Mouse (Mus musculus) myocyte (in vitro differentiated cells): ENCODE results near the gene Sptbn1. TPM values are rescaled to one million over a fixed set of nuclear protein-coding genes. Genes with fewer than 3 reads are reported as not detected.

Source experiments
- H3K27me3 ChIP-seq: one replicate; pipeline ENCODE4 v1.6.1; 2011; ENCODE audit not compliant: control insufficient read depth, insufficient read depth, insufficient read length
- H3K36me3 ChIP-seq: one replicate; pipeline ENCODE4 v1.6.1; 2011; ENCODE audit not compliant: control insufficient read depth, insufficient read depth
- H3K4me2 ChIP-seq: one replicate; pipeline ENCODE4 v1.6.1; 2011; ENCODE audit warnings: low read depth, control low read depth
- H3K4me3 ChIP-seq: one replicate; pipeline ENCODE4 v1.5.1; 2011; ENCODE audit warnings: mild to moderate bottlenecking, control low read depth, moderate library complexity
- H3K79me2 ChIP-seq: one replicate; pipeline ENCODE4 v1.6.1; 2011; ENCODE audit not compliant: control insufficient read depth, insufficient read depth
- H3ac ChIP-seq: one replicate; pipeline ENCODE4 v1.6.1; 2011; ENCODE audit not compliant: control insufficient read depth, insufficient read length
- CEBPB ChIP-seq: IDR thresholded peaks from 2 replicates; pipeline ENCODE4 v1.6.1; 2011; ENCODE audit warnings: mild to moderate bottlenecking, moderate library complexity; ENCODE audit not compliant: poor library complexity, insufficient read depth, severe bottlenecking
- E2F4 ChIP-seq: IDR thresholded peaks from one replicate; pipeline ENCODE4 v1.6.1; 2011; ENCODE audit warnings: mild to moderate bottlenecking, control low read depth, moderate library complexity; ENCODE audit not compliant: insufficient read depth
- MAX ChIP-seq: IDR thresholded peaks from one replicate; pipeline ENCODE4 v1.6.1; 2011; ENCODE audit warnings: low read depth, mild to moderate bottlenecking, control low read depth
- MYOD1 ChIP-seq, 3 experiments: IDR thresholded peaks; one replicate each; pipeline ENCODE4 v1.6.1; 2011; ENCODE audit warnings: control low read depth in 2 of 3, low read depth in 2 of 3, mild to moderate bottlenecking in 2 of 3, moderate library complexity in 1 of 3; ENCODE audit not compliant: insufficient read length in 2 of 3, control insufficient read depth in 1 of 3
- MYOG ChIP-seq, 3 experiments: IDR thresholded peaks; one replicate each; pipeline ENCODE4 v1.6.1; 2011; ENCODE audit warnings: control low read depth in 2 of 3, low read depth in 2 of 3, mild to moderate bottlenecking in 2 of 3; ENCODE audit not compliant: insufficient read length in 2 of 3, control insufficient read depth in 1 of 3, insufficient read depth in 1 of 3
- POLR2A ChIP-seq: IDR thresholded peaks from one replicate; pipeline ENCODE4 v1.6.1; 2011; ENCODE audit warnings: low read depth, mild to moderate bottlenecking, control low read depth, moderate library complexity; ENCODE audit not compliant: insufficient read length
- POLR2AphosphoS2 ChIP-seq: IDR thresholded peaks from one replicate; pipeline ENCODE4 v1.6.1; 2011; ENCODE audit warnings: low read depth, control low read depth; ENCODE audit not compliant: insufficient read length
- REST ChIP-seq: IDR thresholded peaks from one replicate; pipeline ENCODE4 v1.6.1; 2011; ENCODE audit warnings: mild to moderate bottlenecking, control low read depth, moderate library complexity; ENCODE audit not compliant: insufficient read depth, insufficient read length
- SRF ChIP-seq: IDR thresholded peaks from one replicate; pipeline ENCODE4 v1.6.1; 2011; ENCODE audit warnings: low read depth; ENCODE audit not compliant: control insufficient read depth, insufficient read length
- TCF12 ChIP-seq: IDR thresholded peaks from one replicate; pipeline ENCODE4 v1.6.1; 2011; ENCODE audit warnings: mild to moderate bottlenecking, control low read depth; ENCODE audit not compliant: poor library complexity, insufficient read depth, severe bottlenecking
- TCF3 ChIP-seq: IDR thresholded peaks from one replicate; pipeline ENCODE4 v1.6.1; 2011; ENCODE audit warnings: low read depth, control low read depth; ENCODE audit not compliant: insufficient read length
- USF1 ChIP-seq: IDR thresholded peaks from one replicate; pipeline ENCODE4 v1.6.1; 2011; ENCODE audit warnings: low read depth, mild to moderate bottlenecking, control low read depth, moderate library complexity
- polyA plus RNA-seq: library from polyadenylated mRNA; unstranded; fragments of >200 nt; fragmentation: generic; extraction: Trizol; gene quantifications from one replicate; pipeline ENCODE4 v1.2.1, GENCODE M21; 2012; ENCODE audit warnings: missing spikeins

Gene Sptbn1
- polyA plus RNA-seq, 1 experiment = 85.4 TPM

GRCm38 (mm10) chr11:30176111-30176510 lies 91.9 kb downstream of the Sptbn1 start:
- TF ChIP-seq REST = no peak
- no peak for TF ChIP-seq POLR2AphosphoS2
- no peak for TF ChIP-seq MYOG (IDR thresholded peaks at IDR 0.05; ENCODE audit: control insufficient read depth in 1 of 3, insufficient read depth in 1 of 3, insufficient read length in 2 of 3, low read depth in 2 of 3)
- no peak for TF ChIP-seq USF1
- TF ChIP-seq TCF12 = no peak
- no peak for TF ChIP-seq MAX
- no peak for TF ChIP-seq MYOD1 (IDR thresholded peaks at IDR 0.05; ENCODE audit: control insufficient read depth in 1 of 3, insufficient read length in 2 of 3, low read depth in 2 of 3)
- TF ChIP-seq CEBPB = no peak
- no peak for TF ChIP-seq POLR2A
- TF ChIP-seq E2F4 = no peak
- Histone ChIP-seq H3K79me2 (peaks cover 83% of the 10 kb centered on the region), H3K36me3 (peaks cover 9% of the 10 kb centered on the region), H3K4me3 (no peak overlapping the region), H3ac (no peak overlapping the region), H3K4me2 (no peak overlapping the region), H3K27me3 (no peaks in the 10 kb centered on the region)

DNA sequence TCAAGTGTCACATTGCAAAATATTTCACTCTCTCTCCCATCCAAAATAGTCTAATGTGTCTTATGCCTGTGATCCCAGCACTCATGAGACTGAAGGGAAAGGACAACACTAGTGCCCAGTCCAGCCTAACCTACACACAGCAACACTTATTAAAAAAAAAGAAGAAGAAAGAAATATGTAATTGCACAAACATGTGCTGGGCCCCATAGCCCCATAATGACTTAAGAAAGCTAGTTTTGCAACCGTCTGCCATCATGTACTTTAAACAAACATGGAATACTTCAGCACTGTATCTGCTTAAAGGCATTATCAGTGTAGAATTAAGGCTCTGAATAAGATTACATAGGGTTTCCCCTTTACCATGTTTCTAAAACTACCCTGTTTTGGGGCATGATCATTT lies 92.4 kb downstream of the Sptbn1 start:
- H3ac ChIP-seq = no peak overlapping the region

DNA sequence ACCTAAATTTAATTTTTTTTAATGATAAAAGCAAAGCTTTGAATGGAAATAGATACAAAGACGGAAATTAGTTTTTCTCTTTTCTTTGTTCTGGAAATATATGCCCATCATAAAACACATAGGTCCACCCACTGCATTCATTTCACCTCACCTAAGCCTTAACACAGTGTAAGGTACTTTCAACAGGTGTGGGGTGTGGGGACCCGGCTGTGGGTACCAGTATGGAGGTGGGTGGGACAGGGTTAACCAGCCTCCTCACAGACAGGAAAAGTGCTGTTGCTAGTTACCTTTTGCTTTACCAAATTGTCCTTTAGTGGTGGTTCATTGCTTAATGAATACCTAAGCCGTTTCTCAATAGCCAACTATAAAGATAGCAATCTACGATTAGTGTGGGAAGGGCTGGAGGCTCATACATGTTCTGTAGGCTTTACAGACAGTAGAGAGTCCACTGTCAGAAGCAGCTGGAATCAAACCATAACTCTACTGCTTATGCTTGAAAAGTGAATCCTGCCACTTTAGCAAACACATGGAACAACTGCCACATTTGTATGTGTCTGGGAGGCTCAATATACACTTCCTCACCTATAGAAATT lies 96.3 kb downstream of the Sptbn1 start:
- Histone ChIP-seq H3K4me2 (no peak overlapping the region), H3K27me3 (no peaks in the 10 kb centered on the region)

More for the DNA sequence above, 92.4 kb downstream of the Sptbn1 start:
- Histone ChIP-seq H3K4me2 (no peak overlapping the region), H3K79me2 (peaks cover 83% of the 10 kb centered on the region), H3K4me3 (no peak overlapping the region), H3K27me3 (no peaks in the 10 kb centered on the region), H3K36me3 (peaks cover 9% of the 10 kb centered on the region)
- TF ChIP-seq REST (no peak), USF1 (no peak), POLR2AphosphoS2 (no peak), CEBPB (no peak), TCF3 (no peak), MYOG (IDR thresholded peaks at IDR 0.05; ENCODE audit: control insufficient read depth in 1 of 3, insufficient read depth in 1 of 3, insufficient read length in 2 of 3, low read depth in 2 of 3) (no peak), E2F4 (no peak), MYOD1 (IDR thresholded peaks at IDR 0.05; ENCODE audit: control insufficient read depth in 1 of 3, insufficient read length in 2 of 3, low read depth in 2 of 3) (no peak), MAX (no peak), TCF12 (no peak), SRF (no peak)

DNA sequence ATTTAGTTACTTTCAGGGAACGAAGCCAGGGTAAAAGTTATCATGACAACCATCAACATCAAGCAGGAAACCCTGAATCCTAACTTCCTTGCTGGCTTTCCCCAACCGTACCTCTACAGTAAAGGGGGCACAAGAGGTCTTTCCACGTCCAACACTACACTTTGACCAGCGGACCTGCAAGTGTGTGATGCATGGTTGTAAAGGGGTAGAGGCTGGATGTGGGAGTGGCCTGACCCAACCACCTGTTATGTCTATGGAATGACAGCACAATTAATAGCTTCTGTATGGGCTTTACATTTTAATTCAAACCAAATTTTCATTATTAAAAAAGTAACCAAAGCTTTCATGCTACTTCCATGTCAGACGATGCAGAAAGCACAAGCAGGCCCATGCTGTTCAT lies 96.8 kb downstream of the Sptbn1 start:
- no peak for TF ChIP-seq SRF
- no peak for TF ChIP-seq CEBPB
- no peak for TF ChIP-seq MYOG (IDR thresholded peaks at IDR 0.05; ENCODE audit: control insufficient read depth in 1 of 3, insufficient read depth in 1 of 3, insufficient read length in 2 of 3, low read depth in 2 of 3)
- TF ChIP-seq POLR2AphosphoS2 = no peak
- no peak for TF ChIP-seq TCF3
- TF ChIP-seq REST = no peak
- no peak for TF ChIP-seq MAX
- TF ChIP-seq E2F4 = no peak
- no peak for TF ChIP-seq MYOD1 (IDR thresholded peaks at IDR 0.05; ENCODE audit: control insufficient read depth in 1 of 3, insufficient read length in 2 of 3, low read depth in 2 of 3)
- TF ChIP-seq POLR2A = no peak
- no peak for TF ChIP-seq TCF12
- no peak for TF ChIP-seq USF1
- Histone ChIP-seq H3K4me2 (no peak overlapping the region), H3K4me3 (no peak overlapping the region), H3K79me2 (peaks cover 73% of the 10 kb centered on the region), H3ac (no peak overlapping the region), H3K27me3 (no peaks in the 10 kb centered on the region), H3K36me3 (peaks cover 9% of the 10 kb centered on the region)

More for the DNA sequence above, 96.3 kb downstream of the Sptbn1 start:
- H3ac ChIP-seq = no peak overlapping the region
- peaks cover 78% of the 10 kb centered on the region for H3K79me2 ChIP-seq
- H3K36me3 ChIP-seq = peaks cover 9% of the 10 kb centered on the region
- TF ChIP-seq TCF12 (no peak), POLR2AphosphoS2 (no peak), USF1 (no peak), MAX (no peak), MYOD1 (IDR thresholded peaks at IDR 0.05; ENCODE audit: control insufficient read depth in 1 of 3, insufficient read length in 2 of 3, low read depth in 2 of 3) (no peak), CEBPB (no peak), E2F4 (no peak), MYOG (IDR thresholded peaks at IDR 0.05; ENCODE audit: control insufficient read depth in 1 of 3, insufficient read depth in 1 of 3, insufficient read length in 2 of 3, low read depth in 2 of 3) (no peak), REST (no peak), TCF3 (no peak), SRF (no peak), POLR2A (no peak)
- no peak overlapping the region for H3K4me3 ChIP-seq

GRCm38 (mm10) chr11:30166551-30166922 lies 101.4 kb downstream of the Sptbn1 start:
- Histone ChIP-seq H3K4me2 (peak overlapping the region; percentile 47), H3K4me3 (no peak overlapping the region), H3K79me2 (peaks cover 74% of the 10 kb centered on the region), H3ac (no peak overlapping the region), H3K27me3 (no peaks in the 10 kb centered on the region), H3K36me3 (no peaks in the 10 kb centered on the region)
- TF ChIP-seq POLR2A (peak; percentile 7), MYOG (IDR thresholded peaks at IDR 0.05; ENCODE audit: control insufficient read depth in 1 of 3, insufficient read depth in 1 of 3, insufficient read length in 2 of 3, low read depth in 2 of 3) (no peak)
